18 mouse cellular contexts compared by ENCODE assay signal in the genomic region with DNA sequence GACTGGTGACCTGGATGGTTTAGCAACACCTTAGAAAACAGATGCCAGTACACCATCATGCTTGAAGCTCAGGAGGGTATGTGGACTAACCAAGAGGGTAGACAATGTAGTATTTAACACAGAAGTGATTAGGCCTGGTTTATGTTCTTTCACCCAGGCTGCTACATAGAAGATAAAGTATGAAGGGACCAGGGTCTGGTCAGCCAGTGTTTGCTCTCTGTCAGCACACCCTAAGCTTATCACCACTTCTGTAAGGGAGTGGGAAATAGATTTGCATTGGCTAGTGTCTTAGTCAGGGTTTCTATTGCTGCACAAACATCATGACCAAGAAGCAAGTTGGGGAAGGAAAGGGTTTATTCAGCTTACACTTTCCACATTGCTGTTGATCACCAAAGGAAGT.
A peak's percentile ranks its signal among the peaks of the same experiment; 100 is the strongest.
DNase-seq lines count a peak whose midpoint lies in the region; ATAC-seq lines count a peak whose summit lies in the region.
"Had no signal": no experiment of that assay in that cellular context is flagged by ENCODE, and none has a peak within 500 bp of the region (broad histone marks: within the 10 kb centered on the region; RNA-seq: fewer than 3 reads in every experiment).

No protein-coding gene starts in this region.

- ATAC-seq in heart, embryonic 13.5 days (ENCODE audit: extremely low read depth, insufficient number of reproducible peaks, low FRiP score, low TSS enrichment) = no peak
- ATAC-seq in kidney, embryonic 14.5 days (ENCODE audit: low FRiP score, low TSS enrichment) = no peak
- peak; percentile 75 for ATAC-seq in stomach, embryonic 15.5 days (ENCODE audit: insufficient read depth, low FRiP score, low read depth)
- no peak for ATAC-seq in megakaryocyte, adult 5-6 weeks (ENCODE audit: poor library complexity, severe bottlenecking)
- ATAC-seq: forebrain, embryonic 16.5 days; hindbrain, embryonic 16.5 days had no signal

- no peaks in the 10 kb centered on the region; the same call in 1 of the 2 replicates for H3K27me3 ChIP-seq in heart, embryonic 13.5 days (replicated peaks)
- no peaks in the 10 kb centered on the region for H3K27me3 ChIP-seq in kidney, embryonic 14.5 days (ENCODE audit: control insufficient read depth, insufficient read depth, low read length)
- no peaks in the 10 kb centered on the region for H3K27me3 ChIP-seq in stomach, embryonic 15.5 days (replicated peaks)
- H3K27me3 ChIP-seq: embryonic facial prominence, embryonic 13.5 days; forebrain, embryonic 12.5 days; hindbrain, embryonic 12.5 days had no signal

- 0 out of 2 replicates have a peak overlapping the region, but pooled peaks have one; percentile 24 for H3K27ac ChIP-seq in heart, embryonic 13.5 days (replicated peaks)
- H3K27ac ChIP-seq in kidney, embryonic 14.5 days (ENCODE audit: low read depth, low read length) = peak overlapping the region; percentile 51; the same call in 1 of the 2 replicates
- peak overlapping the region; percentile 86 for H3K27ac ChIP-seq in stomach, embryonic 15.5 days
- H3K27ac ChIP-seq: embryonic facial prominence, embryonic 13.5 days; forebrain, embryonic 12.5 days; hindbrain, embryonic 12.5 days had no signal

- H3K36me3 ChIP-seq in heart, embryonic 13.5 days = no peaks in the 10 kb centered on the region
- H3K36me3 ChIP-seq in kidney, embryonic 14.5 days (ENCODE audit: control insufficient read depth, insufficient read depth, low read length) = no peaks in the 10 kb centered on the region
- H3K36me3 ChIP-seq in stomach, embryonic 15.5 days = no peaks in the 10 kb centered on the region
- H3K36me3 ChIP-seq: embryonic facial prominence, embryonic 13.5 days; forebrain, embryonic 12.5 days; heart, embryonic 12.5 days; hindbrain, embryonic 12.5 days had no signal

- no peak overlapping the region for H3K4me3 ChIP-seq in heart, embryonic 13.5 days
- no peak overlapping the region for H3K4me3 ChIP-seq in kidney, embryonic 14.5 days (ENCODE audit: low read length)
- no peak overlapping the region for H3K4me3 ChIP-seq in stomach, embryonic 15.5 days (replicated peaks)
- H3K4me3 ChIP-seq: embryonic facial prominence, embryonic 13.5 days; forebrain, embryonic 12.5 days; heart, embryonic 12.5 days; hindbrain, embryonic 12.5 days had no signal

- DNase-seq in heart, postnatal 14 days = no peak
- no peak for DNase-seq in kidney, adult 9 months
- DNase-seq in left cerebral cortex, postnatal 25 days (ENCODE audit: low spot score in 2 of 2) = no peak
- DNase-seq: adrenal gland, postnatal 10 days; cerebellum, adult 18-20 months; cerebellum, adult 9-11 months; cerebellum, postnatal 36 days; gastrocnemius, postnatal 10 days had no signal

- H3K9me3 ChIP-seq in heart, embryonic 13.5 days = no peaks in the 10 kb centered on the region
- H3K9me3 ChIP-seq in kidney, embryonic 14.5 days (ENCODE audit: control insufficient read depth, low read length) = no peaks in the 10 kb centered on the region
- no peaks in the 10 kb centered on the region for H3K9me3 ChIP-seq in stomach, embryonic 15.5 days
- H3K9me3 ChIP-seq: embryonic facial prominence, embryonic 13.5 days; forebrain, embryonic 12.5 days; heart, embryonic 12.5 days; hindbrain, embryonic 12.5 days had no signal

- H3K4me1 ChIP-seq in heart, embryonic 13.5 days = peaks cover 16% of the 10 kb centered on the region
- H3K4me1 ChIP-seq in kidney, embryonic 14.5 days (ENCODE audit: control insufficient read depth, insufficient read depth, low read length) = no peaks in the 10 kb centered on the region
- H3K4me1 ChIP-seq in stomach, embryonic 15.5 days = 0 out of 2 replicates have a peak, but pooled peaks cover 6% of the 10 kb centered on the region
- H3K4me1 ChIP-seq: forebrain, embryonic 12.5 days; hindbrain, embryonic 12.5 days had no signal

- intact Hi-C loops in heart, postnatal 14 days (cut with DNase I) = no loop called here
- intact Hi-C loops in left cerebral cortex, postnatal 25 days (cut with DNase I) = no loop called here

- no peak overlapping the region for H3K9ac ChIP-seq in heart, embryonic 13.5 days
- no peak overlapping the region for H3K9ac ChIP-seq in kidney, embryonic 14.5 days (ENCODE audit: low read depth, low read length)
- no peak overlapping the region for H3K9ac ChIP-seq in stomach, embryonic 15.5 days
- H3K9ac ChIP-seq: embryonic facial prominence, embryonic 13.5 days; forebrain, embryonic 12.5 days; heart, embryonic 12.5 days; hindbrain, embryonic 12.5 days had no signal

- H3K4me2 ChIP-seq in heart, embryonic 13.5 days = no peak overlapping the region
- H3K4me2 ChIP-seq in kidney, embryonic 14.5 days (replicated peaks; ENCODE audit: low read depth, low read length) = no peak overlapping the region
- H3K4me2 ChIP-seq in stomach, embryonic 15.5 days = no peak overlapping the region
- H3K4me2 ChIP-seq: embryonic facial prominence, embryonic 13.5 days; forebrain, embryonic 12.5 days; heart, embryonic 12.5 days; hindbrain, embryonic 12.5 days had no signal

Comparison
In these comparisons a context has a peak if more than half of its experiments do, and no peak if none do; other contexts are left out.
1. H3K27ac ChIP-seq: peak in every context shown above with its lines; median percentile 86 in stomach, embryonic 15.5 days; 51 in kidney, embryonic 14.5 days; 24 in heart, embryonic 13.5 days.